Mouse (Mus musculus): Measurements from ENCODE around the gene Stim1.

DNA sequence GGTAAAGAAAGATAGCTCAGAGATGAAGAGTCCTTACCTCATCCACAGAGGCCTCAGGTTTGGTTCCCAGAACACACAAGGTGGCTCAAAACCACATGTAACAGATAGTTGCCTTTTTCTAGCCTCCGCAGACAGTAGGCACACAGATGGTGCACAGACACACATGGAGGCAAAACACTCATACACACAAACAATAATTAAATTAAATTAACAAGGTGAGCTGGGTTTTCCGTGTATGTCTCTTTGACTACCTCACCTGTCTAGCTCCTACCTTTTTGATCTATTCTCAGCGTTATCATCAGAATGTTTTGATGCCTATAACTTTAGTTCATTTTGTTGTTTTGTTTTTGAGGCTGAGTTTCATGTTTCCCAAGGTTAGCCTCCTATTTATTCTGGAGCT lies 11.7 kb upstream of the Stim1 start, which contains the start of gene Rhog:
- TF ChIP-seq ZNF384 (IDR thresholded peaks at IDR 0.05; ENCODE audit: low read depth, low read length) (no peak), CTCF (conservative IDR thresholded peaks at IDR 0.05 in 1 of 2, IDR thresholded peaks at IDR 0.05 in 1 of 2; ENCODE audit: low read depth in 2 of 2, low read length in 2 of 2) (no peak)

Data from CH12.LX (cell line).